Mouse (Mus musculus) left cerebral cortex, adult 2 months (tissue): ENCODE results near the gene Abhd12. TPM values are rescaled to one million over a fixed set of nuclear protein-coding genes. Genes with fewer than 3 reads are reported as not detected.

Experiments used
- DNase-seq, 2 experiments: peaks; one replicate each; pipeline ENCODE4 v3.0.0; 2021 to 2022; ENCODE audit warnings: low spot score in 2 of 2, mixed read lengths in 1 of 2; ENCODE audit errors: extremely low spot score in 1 of 2
- H3K27ac ChIP-seq: fragments of 200-600 bp; 2 replicates; pipeline ENCODE4 v1.8.1; 2022
- H3K4me3 ChIP-seq: fragments of 200-600 bp; 2 replicates; pipeline ENCODE4 v1.8.1; 2022
- CTCF ChIP-seq: fragments of 200-600 bp; IDR thresholded peaks from 2 replicates; pipeline ENCODE4 v1.8.1; 2022; ENCODE audit warnings: antibody characterized with exemption, mild to moderate bottlenecking, moderate library complexity
- intact Hi-C: fragments of 180-260 bp; cut with DNase I; formaldehyde crosslinking; loops from one replicate; pipeline ENCODE4 v1.15.1; 2025
- total RNA-seq, 2 experiments: library from RNA; stranded (reverse); gene quantifications; 2 replicates each; pipeline ENCODE4 v1.2.3; 2021

Gene Abhd12
- total RNA-seq, 2 experiments from 2014 or later: 298 to 305 TPM

GRCm38 (mm10) chr2:150904936-150905450, 452 bp upstream of the Abhd12 start, which contains the start of gene Gins1:
TSS of gene Gins1 (plus strand) at chr2:150905400.
- no peak; the same call in 1 of the 2 replicates for TF ChIP-seq CTCF
- intact Hi-C loops: loop anchor here (2.0 to 5.0 kb wide), 4 partner anchors 60 to 228 kb away; partner anchors contain the start of gene Entpd6
- H3K4me3 ChIP-seq: peak within 1 kb of the TSS; percentile 90
- H3K27ac ChIP-seq: peak within 1 kb of the TSS; percentile 91
- DNase-seq: no peak

DNA sequence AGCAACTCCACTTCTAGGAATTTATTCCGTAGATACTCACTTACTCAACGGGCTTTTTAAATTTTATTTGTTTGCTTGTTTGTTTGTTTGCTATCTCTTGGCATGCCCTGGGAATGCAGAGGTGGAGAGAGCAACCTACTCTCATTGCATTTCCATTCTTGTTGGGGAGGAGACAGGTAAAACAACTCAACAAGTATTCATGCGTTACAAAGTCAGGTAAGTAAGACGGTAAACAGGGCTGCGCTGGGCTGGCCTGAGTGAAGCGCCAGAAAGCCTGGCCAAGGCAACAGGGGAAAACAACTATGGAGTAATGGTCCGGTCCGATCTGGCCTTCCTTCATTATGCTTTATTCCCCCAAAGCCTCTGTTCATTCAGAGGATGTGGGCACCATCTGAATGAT, 2.2 kb downstream of the Abhd12 start:
- TF ChIP-seq CTCF: no peak
- intact Hi-C loops: loop anchor here (5.0 kb wide), 1 partner anchor 100 kb away; no protein-coding TSS in a partner anchor
- DNase-seq: no peak
- Histone ChIP-seq H3K4me3 (peak overlapping the region; percentile 90), H3K27ac (no peak overlapping the region)

GRCm38 (mm10) chr2:150900341-150900740, 4.2 kb downstream of the Abhd12 start:
- Histone ChIP-seq H3K4me3 (no peak overlapping the region), H3K27ac (no peak overlapping the region)
- intact Hi-C loops: loop anchor here (5.0 kb wide), 1 partner anchor 102 kb away; no protein-coding TSS in a partner anchor
- no peak for DNase-seq
- TF ChIP-seq CTCF: no peak

- TF ChIP-seq CTCF: no peak
- H3K27ac ChIP-seq: no peak overlapping the region
- intact Hi-C loops: no loop called here
- DNase-seq: no peak
- no peak overlapping the region for H3K4me3 ChIP-seq
Observed at GRCm38 (mm10) chr2:150895691-150896252, 8.8 kb downstream of the Abhd12 start.

DNA sequence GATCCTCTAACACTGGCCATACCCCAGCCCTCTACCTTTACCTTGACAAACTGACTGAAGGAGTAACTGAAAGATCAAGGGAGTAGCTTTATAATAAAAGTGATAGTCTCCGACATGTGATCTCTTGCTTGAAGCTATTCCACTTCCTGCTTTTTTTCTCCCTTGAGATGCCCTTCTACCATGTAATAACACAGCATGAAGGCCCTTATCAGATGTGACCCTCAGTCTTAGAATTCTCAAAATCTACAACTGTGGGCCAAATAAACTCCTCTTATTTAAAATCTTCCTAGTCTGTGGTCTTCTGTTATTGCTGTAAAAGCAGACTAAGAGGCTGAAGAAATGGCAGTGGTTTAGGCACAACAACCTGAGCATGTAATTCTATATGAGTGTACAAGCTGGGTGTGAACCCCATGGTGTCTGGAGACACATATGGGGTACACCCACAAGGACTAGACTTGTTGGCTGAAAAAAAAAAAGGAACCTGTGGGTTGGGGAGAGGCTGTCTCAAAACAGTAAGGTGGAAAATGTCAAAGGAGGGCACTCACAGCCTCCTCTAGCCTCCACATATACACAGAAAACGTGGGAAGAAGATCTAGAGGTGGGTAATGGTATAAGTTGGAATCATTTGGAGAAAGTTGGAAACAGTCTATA, 9.8 kb downstream of the Abhd12 start:
- intact Hi-C loops: no loop called here
- Histone ChIP-seq H3K4me3 (no peak overlapping the region), H3K27ac (no peak overlapping the region)
- no peak for DNase-seq
- no peak for TF ChIP-seq CTCF

- intact Hi-C loops: no loop called here
- TF ChIP-seq CTCF: no peak
- Histone ChIP-seq H3K27ac (no peak overlapping the region), H3K4me3 (no peak overlapping the region)
- no peak for DNase-seq
Observed at GRCm38 (mm10) chr2:150887370-150887769, 17.2 kb downstream of the Abhd12 start.

GRCm38 (mm10) chr2:150886315-150886714, 18.2 kb downstream of the Abhd12 start:
- no peak overlapping the region for H3K4me3 ChIP-seq
- no peak overlapping the region for H3K27ac ChIP-seq
- TF ChIP-seq CTCF: no peak
- no peak for DNase-seq
- intact Hi-C loops: no loop called here

DNA sequence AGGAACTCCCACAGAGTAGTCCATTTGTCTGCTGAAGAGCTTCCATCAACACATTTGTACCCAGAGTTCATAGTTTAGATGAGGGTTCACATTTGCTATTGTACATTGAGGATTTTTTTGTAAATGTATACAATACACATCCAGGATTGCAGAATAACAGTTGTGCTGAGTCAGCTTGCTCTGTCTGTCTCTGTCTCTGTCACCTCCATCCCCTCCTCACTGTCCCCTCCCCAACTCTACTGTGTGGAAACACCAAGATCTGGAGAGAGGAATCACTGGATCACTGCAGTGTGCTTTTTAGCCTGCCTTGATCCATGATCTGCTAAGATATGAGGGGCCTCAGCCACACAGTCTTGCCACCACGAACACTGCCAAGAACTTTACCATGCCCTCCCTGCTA, 18.7 kb downstream of the Abhd12 start:
- intact Hi-C loops: no loop called here
- TF ChIP-seq CTCF: no peak
- no peak overlapping the region for H3K4me3 ChIP-seq
- no peak overlapping the region for H3K27ac ChIP-seq
- no peak for DNase-seq

- no peak overlapping the region for H3K27ac ChIP-seq
- TF ChIP-seq CTCF: no peak
- DNase-seq: no peak
- intact Hi-C loops: no loop called here
- no peak overlapping the region for H3K4me3 ChIP-seq
Observed at GRCm38 (mm10) chr2:150884779-150885110, 19.8 kb downstream of the Abhd12 start.

DNA sequence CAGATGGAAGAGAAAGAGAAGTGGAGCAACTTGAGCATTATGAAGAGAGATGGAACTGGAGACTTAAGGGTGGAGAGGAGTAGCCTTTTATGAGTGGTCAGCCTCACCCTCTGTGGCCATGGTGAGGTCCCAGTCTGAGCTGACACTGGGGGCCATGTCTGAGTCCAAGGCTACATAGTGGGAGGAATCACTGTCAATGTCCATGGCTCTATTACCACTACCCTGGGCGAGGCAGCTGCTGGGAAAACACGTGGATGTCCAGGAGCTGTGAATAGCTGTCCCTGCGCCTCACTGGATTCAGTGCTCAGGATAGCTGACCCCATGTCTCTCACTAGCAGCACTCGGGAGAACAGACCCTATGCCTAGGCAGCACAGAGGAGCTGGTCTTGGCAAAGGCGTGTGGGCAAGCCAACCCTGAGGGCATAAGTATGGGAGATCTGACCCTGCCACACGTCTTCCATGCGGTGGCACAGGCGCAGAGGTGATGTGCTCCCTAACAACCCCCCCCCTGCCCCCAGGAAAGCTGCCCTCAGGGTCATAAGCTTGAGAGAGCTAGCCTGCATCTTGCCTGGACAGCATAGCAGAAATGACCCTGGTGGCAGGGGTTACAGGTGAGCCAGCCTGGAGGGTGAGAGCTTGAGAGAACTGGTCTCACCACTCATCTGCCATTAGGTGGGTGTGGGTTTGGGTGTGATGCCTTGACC, 20.3 kb downstream of the Abhd12 start:
- intact Hi-C loops: no loop called here
- no peak overlapping the region for H3K27ac ChIP-seq
- no peak for DNase-seq
- no peak overlapping the region for H3K4me3 ChIP-seq
- TF ChIP-seq CTCF: no peak

DNA sequence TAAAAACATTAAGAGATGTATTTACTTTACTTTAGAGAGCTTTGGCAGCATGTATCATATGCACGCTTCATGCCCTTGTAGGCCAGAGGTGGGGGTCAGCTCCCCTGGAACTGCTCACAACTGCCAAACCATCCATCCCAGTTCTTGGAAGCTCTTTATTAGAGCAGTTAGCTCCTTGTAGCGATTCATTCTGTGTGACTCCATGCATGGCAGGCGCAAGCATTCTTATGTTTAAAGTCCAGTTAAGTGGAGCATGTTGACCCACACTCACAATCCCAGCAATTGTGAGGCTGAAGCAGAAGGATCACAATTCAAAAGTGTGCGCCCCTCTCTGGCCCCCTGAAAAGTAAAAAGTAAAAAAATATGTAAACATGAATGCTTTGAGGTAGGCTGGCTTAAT, 27.0 kb downstream of the Abhd12 start:
- H3K4me3 ChIP-seq: no peak overlapping the region
- intact Hi-C loops: no loop called here
- TF ChIP-seq CTCF: no peak
- no peak overlapping the region for H3K27ac ChIP-seq
- no peak for DNase-seq

DNA sequence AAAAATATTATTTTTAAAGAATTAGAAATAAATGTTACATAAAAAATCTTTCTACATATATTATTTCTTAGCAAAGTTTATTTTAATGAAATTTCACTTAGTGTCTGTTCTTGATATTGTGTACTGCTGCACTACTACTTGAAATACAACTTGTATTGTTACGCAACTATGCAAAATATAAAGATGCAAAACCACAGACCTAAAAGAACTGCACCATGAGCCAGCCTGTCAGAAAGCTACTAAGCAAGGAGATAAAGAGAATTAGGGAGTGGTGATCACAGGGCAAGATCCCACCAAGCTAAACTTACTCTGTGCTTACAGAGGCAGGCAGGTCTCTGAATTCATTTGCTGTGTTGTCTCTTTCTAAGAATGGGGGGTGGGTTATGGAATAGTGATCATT, 29.3 kb downstream of the Abhd12 start:
- no peak for TF ChIP-seq CTCF
- no peak for DNase-seq
- Histone ChIP-seq H3K27ac (no peak overlapping the region), H3K4me3 (no peak overlapping the region)
- intact Hi-C loops: no loop called here
